Mouse (Mus musculus) midbrain, embryonic 14.5 days (tissue): ENCODE results near the gene Hdgf. TPM values are rescaled to one million over a fixed set of nuclear protein-coding genes. Genes with fewer than 3 reads are reported as not detected.

Experiments used
- polyA plus RNA-seq: library from polyadenylated mRNA; unstranded; fragments of >200 nt; fragmentation: Nextera tagmentation; extraction: Ambion mirVana; gene quantifications from 2 replicates; pipeline ENCODE4 v1.2.1, GENCODE M21; 2014

Gene Hdgf
- polyA plus RNA-seq, 1 experiment from 2014 or later = 185 TPM

Other genes starting within 250 kb of the Hdgf start
- gene Lrrc71, start 157.7 kb upstream of the Hdgf start, polyA plus RNA-seq = 0.49 and 0.50 TPM in 2 replicates
- 1.2 and 1.7 TPM in 2 replicates for gene Ntrk1, start 111.2 kb upstream of the Hdgf start, polyA plus RNA-seq
- 0.13 and 0.97 TPM in 2 replicates for gene Insrr, start 109.4 kb upstream of the Hdgf start, polyA plus RNA-seq
- gene Pear1, start 82.0 kb upstream of the Hdgf start, polyA plus RNA-seq = 2.2 and 6.9 TPM in 2 replicates
- 0.05 TPM in 1 of 2 replicates, not detected in the other for gene Sh2d2a, start 59.6 kb upstream of the Hdgf start, polyA plus RNA-seq
- gene Prcc, start 20.7 kb upstream of the Hdgf start, polyA plus RNA-seq = 17.4 and 22.5 TPM in 2 replicates
- 55.8 and 56.3 TPM in 2 replicates for gene Mrpl24, start 13.2 kb downstream of the Hdgf start, polyA plus RNA-seq
- gene Isg20l2, start 24.0 kb downstream of the Hdgf start, polyA plus RNA-seq = 19.1 and 23.2 TPM in 2 replicates
- gene Rrnad1, start 24.4 kb downstream of the Hdgf start, polyA plus RNA-seq = 19.1 and 21.7 TPM in 2 replicates
- gene Crabp2, start 42.3 kb downstream of the Hdgf start, polyA plus RNA-seq = 28.3 and 42.4 TPM in 2 replicates
- 19.0 and 28.8 TPM in 2 replicates for gene Nes, start 64.8 kb downstream of the Hdgf start, polyA plus RNA-seq
- gene Bcan, start 93.9 kb downstream of the Hdgf start, polyA plus RNA-seq = 34.3 and 49.7 TPM in 2 replicates
- gene Hapln2, start 121.3 kb downstream of the Hdgf start, polyA plus RNA-seq = 0.47 and 0.57 TPM in 2 replicates
- 22.9 and 30.3 TPM in 2 replicates for gene Gpatch4, start 136.8 kb downstream of the Hdgf start, polyA plus RNA-seq
- 150 and 172 TPM in 2 replicates for gene Naxe, start 152.2 kb downstream of the Hdgf start, polyA plus RNA-seq
- gene Ttc24, start 172.0 kb downstream of the Hdgf start, polyA plus RNA-seq = not detected in 2 replicates
- gene Iqgap3, start 175.7 kb downstream of the Hdgf start, polyA plus RNA-seq = 2.7 and 3.5 TPM in 2 replicates
- gene Mef2d, start 236.1 kb downstream of the Hdgf start, polyA plus RNA-seq = 22.3 and 23.7 TPM in 2 replicates